Mouse (Mus musculus) cerebellum, postnatal 36 days (tissue): ENCODE data around the gene Tnnt3.

Source experiments
- DNase-seq, 2 experiments: peaks; one replicate each; pipeline ENCODE4 v3.0.0; 2021 to 2022; ENCODE audit warnings: mixed read lengths in 2 of 2

Tnnt3 gene

GRCm38 (mm10) chr7:142545967-142546366 is 47.3 kb downstream of the Tnnt3 start:
- DNase-seq = no peak

- DNase-seq = no peak
Measured at GRCm38 (mm10) chr7:142547874-142548273, 49.2 kb downstream of the Tnnt3 start.

GRCm38 (mm10) chr7:142548706-142549105 is 50.1 kb downstream of the Tnnt3 start:
- no peak for DNase-seq

GRCm38 (mm10) chr7:142549941-142550763 is 51.5 kb downstream of the Tnnt3 start:
- DNase-seq = peak; percentile 77 to 86

- no peak for DNase-seq
Measured at GRCm38 (mm10) chr7:142550935-142551373, 52.3 kb downstream of the Tnnt3 start.

GRCm38 (mm10) chr7:142551691-142552090 is 53.1 kb downstream of the Tnnt3 start:
- no peak for DNase-seq

- DNase-seq = no peak
Measured at GRCm38 (mm10) chr7:142552591-142553416, 54.2 kb downstream of the Tnnt3 start.

- no peak for DNase-seq
Measured at GRCm38 (mm10) chr7:142553417-142554335, 55.0 kb downstream of the Tnnt3 start.

GRCm38 (mm10) chr7:142554625-142555024 is 56.0 kb downstream of the Tnnt3 start:
- DNase-seq = no peak

- DNase-seq = no peak
Measured at GRCm38 (mm10) chr7:142555366-142556088, 56.9 kb downstream of the Tnnt3 start.

GRCm38 (mm10) chr7:142556089-142556476 is 57.4 kb downstream of the Tnnt3 start:
- DNase-seq = no peak

GRCm38 (mm10) chr7:142557696-142558095 is 59.1 kb downstream of the Tnnt3 start:
- DNase-seq = no peak

- no peak for DNase-seq
Measured at GRCm38 (mm10) chr7:142558511-142559146, 60.0 kb downstream of the Tnnt3 start.

- DNase-seq = no peak
Measured at GRCm38 (mm10) chr7:142559651-142560175, 61.1 kb downstream of the Tnnt3 start.

- no peak for DNase-seq
Measured at GRCm38 (mm10) chr7:142560942-142561855, 62.6 kb downstream of the Tnnt3 start.

- peak; percentile 89 to 97 for DNase-seq
Measured at GRCm38 (mm10) chr7:142561856-142562404, 63.3 kb downstream of the Tnnt3 start.

GRCm38 (mm10) chr7:142563168-142563567 is 64.5 kb downstream of the Tnnt3 start:
- peak; percentile 33 to 41 for DNase-seq

GRCm38 (mm10) chr7:142564955-142565643 is 66.5 kb downstream of the Tnnt3 start:
- no peak for DNase-seq
